Mouse (Mus musculus) lung, postnatal 25 days (tissue): Measurements from ENCODE around the gene Mid1ip1.

Source experiments
- DNase-seq: peaks from one replicate; pipeline ENCODE4 v3.0.0; 2022; ENCODE audit warnings: low spot score

The Mid1ip1 gene

GRCm38 (mm10) chrX:10714696-10715140 is at the start of gene Mid1ip1:
TSS of gene Mid1ip1 (plus strand) at chrX:10715013.
- peak; percentile 92 for DNase-seq

DNA sequence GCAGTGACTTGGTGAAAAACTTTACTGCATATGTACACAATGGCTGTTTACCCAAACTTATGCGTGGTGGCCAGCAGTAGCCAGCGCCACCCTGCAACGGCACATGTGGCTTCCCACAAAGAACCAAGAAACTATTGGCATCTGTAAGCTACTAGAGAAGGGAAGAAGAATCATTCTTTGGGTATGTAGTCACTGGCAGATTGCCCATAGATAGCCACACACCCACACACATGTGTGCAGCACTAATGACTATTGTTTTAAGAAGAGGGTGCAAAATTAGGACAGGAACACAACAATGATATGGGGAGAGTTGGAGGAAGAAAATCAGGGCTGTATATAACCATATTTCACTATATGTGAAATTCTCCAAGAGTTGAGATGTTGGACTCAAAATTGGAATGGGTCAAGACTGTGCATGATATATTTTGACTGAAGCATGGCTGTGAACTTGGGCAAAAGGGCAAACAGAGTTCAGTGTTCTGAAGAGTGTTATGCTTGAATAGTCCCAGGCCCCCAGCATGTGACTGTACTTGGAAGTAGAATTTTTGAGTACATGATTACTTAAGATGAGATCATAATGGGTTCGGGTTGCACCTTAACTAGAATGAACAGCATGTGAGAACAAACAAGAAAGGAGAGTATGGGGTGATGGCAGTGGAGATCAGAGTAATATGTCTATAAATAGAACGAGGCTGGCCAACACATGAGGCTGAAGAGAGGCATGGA is 20.2 kb upstream of the Mid1ip1 start:
- peak; percentile 7 for DNase-seq

GRCm38 (mm10) chrX:10706728-10707127 is 8.1 kb upstream of the Mid1ip1 start:
- DNase-seq: no peak

GRCm38 (mm10) chrX:10713839-10714637 is 775 bp upstream of the Mid1ip1 start:
- DNase-seq: peak; percentile 19

DNA sequence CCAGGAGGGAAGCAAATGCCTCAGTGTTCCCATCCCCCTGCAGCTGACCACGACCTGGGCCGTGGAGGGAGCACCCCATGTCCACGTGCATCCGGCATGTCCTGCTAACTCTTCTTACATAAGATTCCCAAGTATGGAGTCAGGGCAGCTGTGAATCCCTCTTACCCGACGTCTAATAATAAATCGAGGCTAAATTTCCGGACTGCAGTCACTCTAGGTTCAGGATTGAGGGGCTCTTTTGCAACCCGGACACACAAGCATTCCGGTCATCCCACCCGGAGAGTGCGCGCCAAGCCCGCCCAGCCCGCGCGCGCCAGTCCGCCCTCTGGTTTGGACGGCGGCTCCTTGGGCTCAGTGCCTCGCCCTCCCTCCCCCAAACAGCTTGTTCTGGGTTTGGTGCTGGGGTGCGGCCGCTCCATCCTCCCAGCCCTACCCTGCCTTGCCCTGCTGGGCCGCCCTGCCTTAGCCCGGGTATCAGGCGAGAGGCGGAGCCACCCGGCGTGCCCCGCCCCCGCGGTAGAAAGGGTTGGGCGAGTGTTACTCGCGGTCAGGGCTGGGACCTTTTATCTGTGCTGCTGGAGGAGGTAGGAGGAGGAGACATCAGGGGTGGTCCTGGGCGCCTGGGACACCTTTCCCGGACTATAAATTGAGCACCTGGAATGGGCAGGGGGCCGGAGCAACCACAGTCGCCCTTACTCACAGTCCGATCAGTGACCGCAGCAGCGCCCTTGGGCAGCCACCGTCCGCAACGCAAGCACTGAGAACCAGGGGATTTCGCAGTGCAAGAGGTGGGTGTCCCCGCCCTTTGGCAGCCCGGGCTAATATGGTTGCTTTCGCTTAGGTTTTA is 2.3 kb downstream of the Mid1ip1 start:
- DNase-seq: peak; percentile 93

DNA sequence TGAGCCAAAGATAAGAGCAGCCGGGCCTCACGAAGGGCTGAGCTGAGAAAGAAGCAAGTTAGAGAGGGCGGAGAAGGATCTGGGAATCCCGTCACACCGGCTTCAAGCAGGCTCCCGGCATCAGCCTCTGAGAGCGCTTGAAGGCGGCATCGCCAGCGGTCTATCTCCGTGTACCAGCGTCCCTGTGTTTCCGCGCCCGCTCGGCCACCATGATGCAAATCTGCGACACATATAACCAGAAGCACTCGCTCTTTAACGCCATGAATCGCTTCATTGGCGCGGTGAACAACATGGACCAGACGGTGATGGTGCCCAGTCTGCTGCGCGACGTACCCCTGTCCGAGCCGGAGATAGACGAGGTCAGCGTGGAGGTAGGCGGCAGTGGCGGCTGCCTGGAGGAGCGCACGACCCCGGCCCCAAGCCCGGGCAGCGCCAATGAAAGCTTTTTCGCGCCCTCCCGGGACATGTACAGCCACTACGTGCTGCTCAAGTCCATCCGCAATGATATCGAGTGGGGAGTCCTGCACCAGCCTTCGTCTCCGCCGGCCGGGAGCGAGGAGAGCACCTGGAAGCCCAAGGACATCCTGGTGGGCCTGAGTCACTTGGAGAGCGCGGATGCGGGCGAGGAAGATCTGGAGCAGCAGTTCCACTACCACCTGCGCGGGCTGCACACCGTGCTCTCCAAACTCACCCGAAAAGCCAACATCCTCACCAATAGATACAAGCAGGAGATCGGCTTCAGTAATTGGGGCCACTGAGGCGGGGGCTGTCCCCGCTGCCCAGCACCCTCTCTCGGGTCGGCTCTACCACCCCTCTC is 3.4 kb downstream of the Mid1ip1 start:
- no peak for DNase-seq

DNA sequence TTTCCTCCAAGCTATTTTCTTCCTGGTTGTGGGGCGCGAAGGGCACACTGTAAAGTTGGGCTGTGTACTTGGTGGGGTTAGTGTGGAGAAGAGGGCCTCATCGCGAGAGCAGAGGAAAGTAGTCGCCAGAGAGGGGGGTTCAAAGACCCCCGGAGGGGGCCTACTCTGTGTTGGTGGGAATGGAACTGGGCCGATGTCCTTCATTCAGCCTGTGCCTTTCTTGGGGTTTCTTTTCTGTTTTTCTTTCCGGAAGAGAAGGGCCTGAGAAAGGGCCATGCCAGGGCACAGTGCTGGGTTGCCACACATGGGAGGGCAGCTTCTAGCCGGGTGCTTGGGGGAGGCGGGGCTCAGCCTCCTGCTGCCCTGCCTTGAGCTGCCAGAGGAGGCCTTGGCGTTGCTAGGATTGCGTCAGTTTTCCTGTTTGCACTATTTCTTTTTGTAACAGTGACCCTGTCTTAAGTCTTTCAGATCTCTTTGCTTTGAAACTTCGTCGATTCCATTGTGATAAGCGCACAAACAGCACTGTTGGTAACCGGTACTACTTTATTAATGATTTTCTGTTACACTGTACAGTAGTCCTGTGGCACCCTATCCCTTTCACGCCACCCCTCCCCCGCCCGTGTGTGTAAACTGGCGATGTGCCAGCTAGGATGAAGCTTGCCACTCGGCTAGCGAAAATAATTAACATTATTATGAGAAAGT is 4.2 kb downstream of the Mid1ip1 start:
- peak; percentile 83 for DNase-seq

DNA sequence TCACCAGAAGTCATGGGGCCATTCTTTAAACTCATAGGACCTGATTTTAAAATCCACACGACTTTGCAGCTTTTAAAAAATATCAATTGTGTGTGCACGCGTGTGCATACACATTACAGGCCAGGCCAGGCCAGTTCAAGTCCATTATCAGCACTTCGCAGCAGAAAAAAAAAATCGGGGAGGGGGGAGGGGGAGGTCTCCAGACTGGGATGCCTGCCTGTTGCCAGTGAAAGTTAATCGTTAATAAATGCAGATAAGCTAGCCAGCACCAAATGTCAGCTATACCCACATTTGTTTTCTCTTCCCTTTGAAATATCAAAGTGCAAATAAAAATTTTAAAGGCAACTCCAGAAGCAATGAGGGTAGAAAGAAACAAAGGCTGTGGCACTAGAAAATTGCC is 5.6 kb downstream of the Mid1ip1 start:
- no peak for DNase-seq

GRCm38 (mm10) chrX:10724571-10724970 is 9.8 kb downstream of the Mid1ip1 start:
- DNase-seq: no peak

DNA sequence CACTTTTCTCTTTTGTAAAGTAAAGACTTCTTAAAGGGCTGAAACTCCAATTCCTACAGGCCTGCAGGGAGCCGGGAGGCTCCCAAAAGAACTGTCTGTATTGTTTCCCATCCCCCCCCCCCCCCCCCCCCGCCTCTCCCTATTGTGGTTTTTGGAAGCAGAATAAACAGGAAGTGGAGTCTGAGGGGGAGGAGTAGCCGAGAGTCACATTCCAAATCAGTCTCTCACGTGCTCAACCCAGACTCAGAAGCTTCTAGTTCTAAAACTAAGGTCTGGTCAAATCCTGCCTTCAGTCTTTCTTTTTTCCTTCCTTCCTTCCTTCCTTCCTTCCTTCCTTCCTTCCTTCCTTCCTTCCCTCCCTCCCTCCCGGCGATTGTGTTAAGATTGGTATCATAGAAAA is 14.7 kb downstream of the Mid1ip1 start:
- peak; percentile 31 for DNase-seq

DNA sequence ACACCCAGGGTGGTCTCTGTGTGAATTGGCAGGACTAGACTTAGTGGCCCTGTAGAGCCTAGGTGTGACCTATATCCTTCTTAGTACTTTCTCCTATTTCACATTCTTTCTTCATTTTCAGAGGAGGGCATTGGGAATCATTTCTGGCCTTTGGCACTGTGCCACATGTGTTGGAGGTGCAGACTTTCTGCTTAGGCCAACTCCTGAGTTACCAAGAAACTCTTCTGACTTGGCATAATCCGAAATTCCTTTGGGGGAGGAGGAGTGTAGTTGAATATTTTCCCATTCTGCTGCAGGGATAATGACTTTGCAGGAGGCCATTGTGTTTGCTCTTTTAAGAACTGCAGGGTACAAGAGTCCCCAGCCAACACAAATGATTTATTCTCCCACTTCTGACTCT is 19.6 kb downstream of the Mid1ip1 start:
- no peak for DNase-seq

GRCm38 (mm10) chrX:10734874-10735273 is 20.1 kb downstream of the Mid1ip1 start:
- DNase-seq: no peak

DNA sequence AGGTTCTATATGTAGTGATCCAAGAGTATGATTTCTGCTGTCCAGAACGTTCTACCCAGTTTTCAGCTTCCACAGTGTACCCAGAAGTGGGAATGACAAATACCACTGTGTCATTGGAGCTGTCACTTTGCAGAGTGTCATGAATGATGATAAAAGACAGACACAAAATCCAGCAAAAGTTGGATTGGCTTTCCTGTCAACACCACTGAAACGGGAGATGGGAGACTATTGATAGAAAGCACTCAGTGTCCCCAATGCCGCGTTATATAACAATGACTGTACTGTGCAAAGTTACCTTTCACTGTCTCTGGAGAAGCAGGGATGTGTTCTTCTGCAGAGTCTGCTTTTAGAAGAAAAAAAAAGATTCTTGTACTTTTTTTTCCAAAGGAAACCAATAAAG is 44.1 kb downstream of the Mid1ip1 start:
- DNase-seq: no peak

GRCm38 (mm10) chrX:10763476-10764016 is 48.7 kb downstream of the Mid1ip1 start:
- no peak for DNase-seq
